Mouse (Mus musculus): Measurements from ENCODE around the gene Slc25a29. TPM values are rescaled to one million over a fixed set of nuclear protein-coding genes. Genes with fewer than 3 reads are reported as not detected.

The Slc25a29 gene
- polyA plus RNA-seq, 1 experiment from 2014 or later, result 29.2 TPM

DNA sequence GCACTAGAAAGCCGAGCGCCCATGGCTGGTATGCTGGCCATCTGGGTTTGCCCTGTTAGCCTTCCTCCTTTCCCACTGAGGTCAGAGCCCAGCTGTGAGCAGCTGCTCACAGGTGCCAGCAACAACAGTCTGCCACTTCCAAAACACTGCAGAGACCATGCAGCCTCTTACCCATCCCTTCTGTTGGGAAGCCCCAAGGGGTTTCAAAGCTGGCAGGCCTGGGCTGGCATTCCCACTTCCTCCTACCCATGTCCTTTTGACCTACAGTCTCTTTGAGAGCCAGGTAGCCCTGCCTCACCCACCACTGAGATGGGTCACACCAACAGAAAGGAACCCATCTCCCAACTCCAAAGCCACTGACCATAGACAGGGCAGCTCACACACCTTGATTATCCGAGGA lies 2.3 kb downstream of the Slc25a29 start:
- Histone ChIP-seq H3K4me1 (peaks cover 57% of the 10 kb centered on the region), H3K4me3 (no peak overlapping the region), H3K36me3 (no peaks in the 10 kb centered on the region), H3K27ac (replicated peaks) (no peak overlapping the region), H3K4me2 (replicated peaks) (no peak overlapping the region), H3K9ac (replicated peaks) (no peak overlapping the region), H3K27me3 (no peaks in the 10 kb centered on the region), H3K9me3 (no peaks in the 10 kb centered on the region)
- 92% methylated on average over 3 of the region's 3 CpGs for whole genome bisulfite sequencing
- no peak for ATAC-seq (replicated peaks)

DNA sequence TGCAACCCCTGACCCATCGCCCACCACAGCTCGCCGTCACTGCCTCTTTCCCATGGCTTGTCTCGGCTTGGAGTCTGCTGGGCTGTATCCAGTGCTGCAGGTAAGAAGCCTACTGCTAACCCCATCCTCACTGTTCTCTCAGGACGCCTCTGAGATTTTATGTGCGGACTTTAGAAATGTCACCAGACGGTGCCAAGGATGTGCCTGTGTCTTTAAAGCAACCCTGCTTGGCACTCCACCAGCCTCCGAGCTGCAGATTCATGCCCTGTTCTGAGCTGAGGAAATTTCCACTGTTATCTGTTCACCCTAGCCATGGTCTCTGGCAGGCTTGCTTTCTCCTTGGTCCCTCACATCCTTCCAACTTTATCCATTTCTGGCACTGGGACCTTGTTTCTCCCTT lies 2.8 kb downstream of the Slc25a29 start:
- no peak overlapping the region for H3K4me2 ChIP-seq (replicated peaks)
- H3K4me3 ChIP-seq, result no peak overlapping the region
- no peak for ATAC-seq (replicated peaks)
- 78% methylated on average over 8 of the region's 8 CpGs for WGBS
- H3K9ac ChIP-seq (replicated peaks), result no peak overlapping the region
- no peak overlapping the region for H3K27ac ChIP-seq (replicated peaks)
- H3K9me3 ChIP-seq, result no peaks in the 10 kb centered on the region
- peaks cover 52% of the 10 kb centered on the region for H3K4me1 ChIP-seq
- no peaks in the 10 kb centered on the region for H3K36me3 ChIP-seq
- no peaks in the 10 kb centered on the region for H3K27me3 ChIP-seq

DNA sequence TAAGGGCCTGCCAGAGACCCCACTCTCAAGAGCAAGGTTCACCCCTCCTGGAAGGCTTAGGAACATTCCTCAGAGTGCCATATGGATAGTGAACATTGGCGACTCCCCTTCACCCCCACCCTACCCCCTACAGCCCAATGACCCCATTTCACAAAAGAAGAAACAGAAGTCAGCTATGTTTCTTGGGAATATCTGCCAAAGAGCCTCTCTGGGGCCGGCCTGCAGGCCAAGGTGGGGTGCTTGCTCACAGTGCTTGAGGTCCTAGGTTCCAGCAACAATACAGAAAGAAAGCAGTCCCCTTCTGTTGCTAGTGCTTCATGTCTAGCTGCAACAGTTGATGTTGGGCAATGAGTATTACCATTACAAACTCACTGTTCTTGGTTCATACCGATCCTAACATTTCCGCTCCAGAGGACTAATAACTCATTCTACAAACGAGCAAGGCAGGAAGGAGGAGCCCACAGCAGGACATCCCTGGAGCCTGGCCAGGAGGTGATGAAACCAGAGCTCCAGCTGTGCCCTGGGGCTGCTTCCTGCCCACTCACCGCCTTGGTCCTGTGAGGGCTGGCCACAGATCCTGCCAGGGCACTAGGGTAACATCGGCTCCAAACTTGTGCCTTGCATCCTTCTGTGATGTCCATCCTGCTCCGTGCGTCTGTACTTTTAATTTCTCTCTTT lies 3.6 kb downstream of the Slc25a29 start:
- Histone ChIP-seq H3K36me3 (peaks cover 2% of the 10 kb centered on the region), H3K4me3 (no peak overlapping the region), H3K4me1 (peaks cover 44% of the 10 kb centered on the region), H3K4me2 (replicated peaks) (no peak overlapping the region), H3K27me3 (no peaks in the 10 kb centered on the region), H3K27ac (replicated peaks) (no peak overlapping the region), H3K9me3 (no peaks in the 10 kb centered on the region), H3K9ac (replicated peaks) (no peak overlapping the region)
- no peak for ATAC-seq (replicated peaks)
- 59% methylated on average over 9 of the region's 9 CpGs for WGBS

DNA sequence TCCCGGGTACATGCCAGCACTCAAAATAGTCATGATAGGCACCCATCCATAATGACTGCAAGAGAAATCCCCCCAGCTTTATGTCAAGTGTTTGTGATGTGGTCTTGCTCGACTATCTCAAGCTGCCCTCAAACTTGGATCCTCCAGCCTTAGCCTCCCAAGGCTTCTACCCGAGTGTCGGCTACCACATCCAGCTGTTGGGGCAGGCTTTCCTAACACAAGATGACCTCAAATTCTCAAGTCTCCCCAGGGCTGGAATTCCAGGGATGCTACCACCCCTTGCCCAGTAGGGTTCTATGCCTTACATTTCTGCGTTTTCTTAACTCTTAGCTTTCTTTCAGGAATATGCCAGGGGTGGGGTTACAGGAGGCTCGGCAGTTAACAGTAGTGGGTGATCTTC lies 5.3 kb downstream of the Slc25a29 start:
- Histone ChIP-seq H3K4me1 (peaks cover 35% of the 10 kb centered on the region), H3K9me3 (no peaks in the 10 kb centered on the region), H3K27me3 (no peaks in the 10 kb centered on the region), H3K27ac (replicated peaks) (no peak overlapping the region), H3K9ac (replicated peaks) (no peak overlapping the region), H3K4me3 (no peak overlapping the region), H3K4me2 (replicated peaks) (no peak overlapping the region), H3K36me3 (peaks cover 8% of the 10 kb centered on the region)
- ATAC-seq (replicated peaks), result no peak
- 83% methylated on average over 6 of the region's 6 CpGs for WGBS

DNA sequence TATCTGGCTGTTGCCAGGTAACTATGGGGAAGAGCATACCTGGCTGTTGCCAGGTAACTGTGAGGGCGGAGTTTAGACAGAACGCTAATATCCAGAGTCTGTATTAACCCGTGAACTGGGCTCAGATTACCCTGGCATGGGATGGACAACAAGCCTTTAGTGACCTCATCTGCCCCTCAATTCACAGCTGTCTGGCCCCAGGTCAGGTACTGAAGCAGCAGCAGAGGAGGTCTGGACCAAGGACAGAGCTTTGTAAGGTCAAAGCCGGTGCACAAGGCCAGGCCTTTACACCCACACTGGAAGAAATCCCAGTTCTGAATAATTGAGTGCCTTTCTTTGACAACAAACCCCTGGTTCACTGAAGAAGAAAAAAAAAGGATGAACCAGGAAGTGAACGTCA lies 6.0 kb downstream of the Slc25a29 start:
- Histone ChIP-seq H3K27ac (replicated peaks) (no peak overlapping the region), H3K9me3 (no peaks in the 10 kb centered on the region), H3K9ac (replicated peaks) (no peak overlapping the region), H3K4me2 (replicated peaks) (no peak overlapping the region), H3K4me1 (peaks cover 29% of the 10 kb centered on the region), H3K27me3 (no peaks in the 10 kb centered on the region), H3K4me3 (no peak overlapping the region), H3K36me3 (peaks cover 8% of the 10 kb centered on the region)
- WGBS, result 68% methylated on average over 5 of the region's 5 CpGs
- no peak for ATAC-seq (replicated peaks)

DNA sequence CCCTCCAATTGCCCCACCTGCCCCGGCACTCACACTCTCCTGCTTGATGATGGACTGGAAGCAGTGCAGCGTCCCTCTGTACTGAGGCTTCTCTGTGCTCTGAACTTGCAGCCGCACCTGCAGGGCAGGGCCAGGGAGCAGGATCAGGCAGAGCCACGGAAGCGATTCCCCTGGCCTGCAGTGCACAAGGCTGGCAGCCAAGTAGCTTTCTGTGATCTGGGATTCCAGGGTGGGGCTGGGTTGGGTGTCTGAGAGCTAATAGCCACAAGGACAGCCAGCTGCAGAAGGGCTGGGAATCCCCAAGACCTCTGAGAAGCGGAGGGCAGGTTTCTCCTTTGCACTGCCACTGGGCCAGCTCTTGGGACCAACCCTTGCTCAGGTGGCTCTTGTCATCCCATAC lies 8.0 kb downstream of the Slc25a29 start:
- H3K4me1 ChIP-seq, result peaks cover 10% of the 10 kb centered on the region; the same call in 1 of the 2 replicates
- no peak overlapping the region for H3K27ac ChIP-seq (replicated peaks)
- ATAC-seq (replicated peaks), result no peak
- H3K4me3 ChIP-seq, result no peak overlapping the region
- H3K4me2 ChIP-seq (replicated peaks), result no peak overlapping the region
- H3K9ac ChIP-seq (replicated peaks), result no peak overlapping the region
- H3K9me3 ChIP-seq, result no peaks in the 10 kb centered on the region
- H3K27me3 ChIP-seq, result no peaks in the 10 kb centered on the region
- peaks cover 8% of the 10 kb centered on the region for H3K36me3 ChIP-seq
- 97% methylated on average over 6 of the region's 6 CpGs for WGBS

DNA sequence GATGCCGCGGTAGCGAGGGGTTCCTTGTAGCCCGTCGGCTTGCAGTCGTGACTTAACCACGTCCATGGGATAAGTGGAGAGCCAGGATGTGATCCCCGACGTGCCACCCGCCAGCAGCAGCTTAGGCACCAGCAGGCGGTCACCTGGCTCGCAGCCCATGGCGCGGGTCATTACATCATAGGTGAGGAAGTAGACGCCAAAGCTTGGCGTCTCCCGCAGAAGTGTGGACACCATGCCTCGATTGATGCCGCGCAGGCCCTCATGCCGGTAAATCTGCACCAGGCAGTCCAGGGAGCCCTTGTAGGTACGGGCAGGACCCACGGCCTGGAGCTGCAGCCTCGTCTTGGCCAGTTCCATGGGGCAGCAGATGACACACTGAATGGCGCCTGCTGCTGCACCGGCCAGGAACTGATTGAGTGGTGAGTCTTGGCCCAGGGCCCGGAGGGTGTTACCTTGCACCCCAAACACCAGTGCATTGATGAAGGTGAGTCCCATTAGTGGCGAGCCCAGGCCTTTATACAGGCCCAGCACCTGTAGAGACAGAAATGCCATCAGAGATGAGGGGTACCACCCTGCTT lies 8.6 kb downstream of the Slc25a29 start:
- Histone ChIP-seq H3K27me3 (no peaks in the 10 kb centered on the region), H3K4me1 (peaks cover 5% of the 10 kb centered on the region; the same call in 1 of the 2 replicates), H3K27ac (replicated peaks) (no peak overlapping the region), H3K9ac (replicated peaks) (no peak overlapping the region), H3K9me3 (no peaks in the 10 kb centered on the region), H3K4me3 (no peak overlapping the region), H3K36me3 (peaks cover 8% of the 10 kb centered on the region), H3K4me2 (replicated peaks) (no peak overlapping the region)
- no peak for ATAC-seq (replicated peaks)
- 92% methylated on average over 28 of the region's 28 CpGs for WGBS

DNA sequence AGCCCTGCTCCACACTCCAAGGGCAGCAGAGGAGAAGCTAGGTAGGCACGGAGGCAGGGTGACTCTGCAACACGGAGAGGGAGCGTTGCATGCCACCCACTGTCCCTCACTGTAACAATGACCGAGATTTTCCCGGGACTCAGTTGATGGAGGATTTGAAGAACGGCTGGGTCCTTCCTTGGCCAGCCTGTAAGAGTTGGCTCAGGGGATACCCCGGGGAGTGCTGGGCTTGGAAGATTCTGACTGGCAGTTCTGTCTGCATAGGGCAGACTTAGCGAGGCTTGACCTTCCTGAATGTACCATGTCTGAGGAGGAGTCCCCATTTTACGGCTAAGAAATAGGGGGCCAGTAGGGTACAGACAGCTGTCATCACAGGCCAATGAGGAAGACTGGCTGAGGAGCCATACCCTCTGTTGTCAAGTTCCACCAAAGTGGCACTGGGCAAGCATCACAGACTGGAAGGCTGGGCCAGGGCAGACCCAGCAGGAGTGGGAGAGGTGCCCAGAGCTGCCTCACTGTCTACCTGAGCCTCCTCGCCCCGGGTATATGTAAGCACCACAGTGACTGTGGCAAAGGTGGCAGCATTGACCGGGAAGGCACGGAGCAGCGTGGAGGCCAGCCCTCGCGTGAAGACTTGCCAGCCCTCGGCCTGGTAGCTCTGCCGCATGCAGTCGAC lies 9.3 kb downstream of the Slc25a29 start:
- H3K9me3 ChIP-seq, result no peaks in the 10 kb centered on the region
- 93% methylated on average over 19 of the region's 19 CpGs for WGBS

DNA sequence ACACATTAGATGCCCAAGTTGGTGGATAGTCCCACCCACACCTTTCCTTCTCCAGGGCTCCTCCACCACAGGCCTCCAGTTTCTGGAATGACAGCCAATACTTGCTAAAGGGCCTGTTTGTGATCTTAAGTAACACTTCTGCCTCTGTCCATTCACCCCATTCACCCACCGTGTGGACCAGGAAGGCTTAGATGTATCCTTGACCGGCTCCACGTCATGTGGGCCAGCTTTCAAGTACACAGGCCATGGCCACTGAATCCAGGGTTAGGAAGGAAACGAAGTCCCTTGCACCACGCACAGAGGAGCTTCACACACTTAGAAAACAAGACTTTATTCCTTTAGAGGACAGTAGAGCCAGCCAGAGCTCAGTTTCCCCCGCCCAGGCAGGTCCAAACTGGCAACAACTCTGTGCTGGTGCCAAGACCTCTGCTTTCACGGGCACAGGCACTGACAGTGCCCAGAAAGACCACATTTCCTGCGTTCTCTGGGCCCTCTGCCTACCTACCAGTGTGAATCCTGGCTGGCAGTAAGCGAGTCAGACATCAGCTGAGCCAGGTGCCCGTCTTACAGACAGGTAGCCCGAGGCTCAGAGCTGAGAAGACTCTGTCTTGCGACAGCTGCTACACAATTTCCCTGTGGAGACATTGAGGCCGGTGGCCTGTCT lies 10.0 kb downstream of the Slc25a29 start:
- Histone ChIP-seq H3K4me3 (no peak overlapping the region), H3K27me3 (no peaks in the 10 kb centered on the region), H3K36me3 (peaks cover 8% of the 10 kb centered on the region), H3K9me3 (no peaks in the 10 kb centered on the region), H3K9ac (replicated peaks) (no peak overlapping the region), H3K27ac (replicated peaks) (no peak overlapping the region), H3K4me1 (peaks cover 3% of the 10 kb centered on the region; the same call in 1 of the 2 replicates), H3K4me2 (replicated peaks) (no peak overlapping the region)
- no peak for ATAC-seq (replicated peaks)
- WGBS, result 85% methylated on average over 13 of the region's 13 CpGs

More for the DNA sequence above, 9.3 kb downstream of the Slc25a29 start:
- Histone ChIP-seq H3K4me3 (no peak overlapping the region), H3K4me1 (peaks cover 3% of the 10 kb centered on the region; the same call in 1 of the 2 replicates), H3K36me3 (peaks cover 8% of the 10 kb centered on the region), H3K9ac (replicated peaks) (no peak overlapping the region), H3K27me3 (no peaks in the 10 kb centered on the region), H3K4me2 (replicated peaks) (no peak overlapping the region), H3K27ac (replicated peaks) (no peak overlapping the region)
- ATAC-seq (replicated peaks), result no peak

DNA sequence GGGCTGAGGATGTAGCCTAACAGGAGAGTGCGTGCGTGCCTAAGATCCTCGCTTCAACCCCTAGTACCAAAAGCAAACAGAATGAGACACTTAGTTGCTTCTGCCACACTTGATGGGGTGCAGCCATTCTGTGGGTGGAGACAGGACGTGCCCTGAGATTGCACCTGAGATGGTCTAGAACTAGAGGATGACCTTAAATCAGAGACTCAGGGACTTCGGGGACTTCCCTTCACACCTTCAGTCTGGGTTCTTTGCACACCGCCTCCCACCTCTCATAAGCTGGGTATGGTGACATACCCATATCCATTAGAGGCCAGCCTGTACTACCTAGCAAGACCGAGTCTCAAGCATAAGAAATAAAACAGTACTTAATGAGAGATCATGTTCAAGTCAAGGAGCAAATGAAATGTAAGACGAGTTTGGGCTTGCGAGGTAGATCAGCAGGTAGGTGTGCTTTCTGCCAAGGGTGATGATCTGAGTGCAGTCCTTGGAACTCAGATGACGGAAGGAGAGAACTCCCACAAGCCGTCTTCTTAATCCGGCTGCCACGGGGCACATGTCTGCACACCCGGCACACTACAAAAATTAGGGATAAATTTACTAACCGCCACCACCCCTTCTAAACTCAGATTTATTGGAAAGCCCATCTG lies 11.3 kb downstream of the Slc25a29 start:
- peaks cover 8% of the 10 kb centered on the region for H3K36me3 ChIP-seq
- no peak for ATAC-seq (replicated peaks)
- no peak overlapping the region for H3K9ac ChIP-seq (replicated peaks)
- H3K27me3 ChIP-seq, result no peaks in the 10 kb centered on the region
- H3K27ac ChIP-seq (replicated peaks), result no peak overlapping the region
- H3K4me3 ChIP-seq, result no peak overlapping the region
- no peak overlapping the region for H3K4me2 ChIP-seq (replicated peaks)
- no peaks in the 10 kb centered on the region for H3K9me3 ChIP-seq
- no peaks in the 10 kb centered on the region for H3K4me1 ChIP-seq
- 92% methylated on average over 15 of the region's 15 CpGs for WGBS

DNA sequence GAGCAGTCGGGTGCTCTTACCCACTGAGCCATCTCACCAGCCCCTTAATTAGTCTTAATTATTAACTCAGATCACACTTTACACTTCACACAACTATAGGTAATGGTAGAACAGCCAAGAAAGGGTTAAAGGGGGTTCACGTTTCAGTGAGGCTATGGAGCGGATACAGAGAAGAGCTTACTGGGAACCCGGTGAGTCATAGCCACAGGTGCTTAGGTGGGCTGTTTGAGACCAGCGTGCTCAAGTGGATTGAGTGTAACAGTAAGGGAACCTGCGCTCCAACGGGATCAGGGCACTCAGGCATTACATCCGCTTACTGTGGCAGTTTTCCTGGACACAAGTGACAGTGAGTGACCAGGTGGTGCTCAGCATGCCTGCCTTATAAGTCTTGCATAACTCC lies 12.6 kb downstream of the Slc25a29 start:
- WGBS, result 69% methylated on average over 8 of the region's 8 CpGs
- no peak for ATAC-seq (replicated peaks)
- H3K27me3 ChIP-seq, result no peaks in the 10 kb centered on the region
- no peak overlapping the region for H3K9ac ChIP-seq (replicated peaks)
- no peak overlapping the region for H3K27ac ChIP-seq (replicated peaks)
- no peaks in the 10 kb centered on the region for H3K4me1 ChIP-seq
- no peak overlapping the region for H3K4me2 ChIP-seq (replicated peaks)
- no peak overlapping the region for H3K4me3 ChIP-seq
- peaks cover 8% of the 10 kb centered on the region for H3K36me3 ChIP-seq
- H3K9me3 ChIP-seq, result no peaks in the 10 kb centered on the region

DNA sequence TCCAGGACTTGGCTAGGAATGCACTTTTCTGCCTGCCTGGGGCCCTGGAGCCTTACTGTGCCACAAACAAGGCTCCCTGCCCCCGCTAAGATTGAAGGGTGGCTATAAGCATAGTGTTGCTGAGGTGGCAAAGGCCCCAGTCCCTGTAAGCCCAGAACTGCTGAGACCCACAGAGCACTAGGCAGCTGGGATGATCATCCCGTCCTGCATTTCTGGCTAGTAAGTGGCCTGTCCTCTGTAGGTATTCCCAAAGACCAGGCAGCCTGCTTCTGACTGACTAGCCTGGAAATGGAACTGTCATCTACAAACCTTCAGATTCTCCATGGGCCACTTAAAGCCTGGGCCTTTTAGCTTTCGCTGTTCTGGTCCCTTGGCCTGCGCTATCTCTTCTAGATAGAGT lies 15.2 kb downstream of the Slc25a29 start:
- ATAC-seq (replicated peaks), result no peak
- Histone ChIP-seq H3K4me3 (no peak overlapping the region), H3K27ac (replicated peaks) (no peak overlapping the region), H3K4me2 (replicated peaks) (no peak overlapping the region), H3K27me3 (no peaks in the 10 kb centered on the region), H3K36me3 (peaks cover 7% of the 10 kb centered on the region; the same call in 1 of the 2 replicates), H3K9ac (replicated peaks) (no peak overlapping the region), H3K4me1 (no peaks in the 10 kb centered on the region), H3K9me3 (no peaks in the 10 kb centered on the region)
- 89% methylated on average over 4 of the region's 4 CpGs for WGBS

Data from forebrain, embryonic 15.5 days (tissue).